Mouse (Mus musculus) olfactory bulb, adult 2 months (tissue): ENCODE results near the gene Troap.

Experiments used
- CTCF ChIP-seq: fragments of 200-500 bp; IDR thresholded peaks from 2 replicates; pipeline ENCODE4 v1.5.1; 2012; ENCODE audit warnings: low read depth, mild to moderate bottlenecking, low read length, moderate library complexity; ENCODE audit not compliant: insufficient read depth
- POLR2A ChIP-seq: fragments of 200-500 bp; IDR thresholded peaks from 2 replicates; pipeline ENCODE4 v1.6.1; 2012; ENCODE audit warnings: mild to moderate bottlenecking, low read depth, low read length, moderate library complexity; ENCODE audit not compliant: insufficient read depth

DNA sequence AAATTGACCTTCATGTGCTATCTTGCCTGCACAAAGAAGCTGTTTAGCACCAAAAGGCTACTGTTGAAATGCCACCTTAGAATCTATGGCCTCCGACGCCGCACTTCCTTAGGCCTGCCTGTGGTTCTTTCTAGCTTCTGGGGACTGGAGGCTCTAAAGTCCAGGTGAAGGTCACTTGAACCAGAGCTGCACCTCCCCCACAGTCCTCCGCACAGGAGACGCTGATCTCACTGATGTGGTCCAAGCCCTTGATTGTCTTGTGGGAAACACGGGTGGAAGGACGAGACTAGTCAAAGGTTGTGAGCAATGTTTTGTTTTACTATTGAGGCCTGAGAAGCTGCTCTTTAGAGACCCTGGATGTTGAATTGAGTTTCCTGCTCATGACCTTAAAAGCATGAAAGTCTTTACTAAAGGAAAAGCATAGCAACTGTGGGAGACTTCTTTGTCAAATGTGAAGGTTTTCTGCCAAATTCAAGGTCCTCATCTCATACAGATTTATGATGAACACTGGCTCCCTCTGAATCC is 41.6 kb upstream of the Troap start:
- TF ChIP-seq CTCF (no peak), POLR2A (no peak)
